Mouse (Mus musculus) embryo, embryonic 11 days (tissue): ENCODE data around the gene Xkr7.

ENCODE experiments used
- DNase-seq: peaks from one replicate; pipeline ENCODE4 v3.0.0-alpha.2; 2015

Xkr7 gene

GRCm38 (mm10) chr2:153033545-153034230 lies 2.0 kb downstream of the Xkr7 start:
- no peak for DNase-seq

GRCm38 (mm10) chr2:153036690-153037089 lies 5.0 kb downstream of the Xkr7 start:
- no peak for DNase-seq

DNA sequence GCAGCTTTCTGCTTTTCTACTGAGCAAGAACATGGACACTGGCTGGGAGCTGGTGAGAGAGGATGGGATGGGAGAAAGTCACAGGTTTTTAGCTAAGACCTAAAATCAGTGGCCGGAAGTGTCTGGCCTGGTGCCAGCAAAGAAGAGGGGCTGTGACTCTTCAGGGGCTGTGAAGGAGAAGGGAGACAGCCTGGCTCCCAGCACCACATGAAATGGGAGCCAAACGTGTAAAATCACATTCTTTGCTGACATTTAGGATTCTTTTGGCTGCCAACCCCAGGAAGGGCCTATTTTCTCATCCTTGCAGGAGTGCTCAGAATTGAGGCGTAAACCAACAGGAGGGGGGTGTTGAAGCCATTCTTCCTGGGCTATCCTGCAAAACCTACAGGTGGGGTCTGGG lies 12.2 kb downstream of the Xkr7 start:
- no peak for DNase-seq

- DNase-seq = no peak
Observed at GRCm38 (mm10) chr2:153045884-153046299, 14.2 kb downstream of the Xkr7 start.

DNA sequence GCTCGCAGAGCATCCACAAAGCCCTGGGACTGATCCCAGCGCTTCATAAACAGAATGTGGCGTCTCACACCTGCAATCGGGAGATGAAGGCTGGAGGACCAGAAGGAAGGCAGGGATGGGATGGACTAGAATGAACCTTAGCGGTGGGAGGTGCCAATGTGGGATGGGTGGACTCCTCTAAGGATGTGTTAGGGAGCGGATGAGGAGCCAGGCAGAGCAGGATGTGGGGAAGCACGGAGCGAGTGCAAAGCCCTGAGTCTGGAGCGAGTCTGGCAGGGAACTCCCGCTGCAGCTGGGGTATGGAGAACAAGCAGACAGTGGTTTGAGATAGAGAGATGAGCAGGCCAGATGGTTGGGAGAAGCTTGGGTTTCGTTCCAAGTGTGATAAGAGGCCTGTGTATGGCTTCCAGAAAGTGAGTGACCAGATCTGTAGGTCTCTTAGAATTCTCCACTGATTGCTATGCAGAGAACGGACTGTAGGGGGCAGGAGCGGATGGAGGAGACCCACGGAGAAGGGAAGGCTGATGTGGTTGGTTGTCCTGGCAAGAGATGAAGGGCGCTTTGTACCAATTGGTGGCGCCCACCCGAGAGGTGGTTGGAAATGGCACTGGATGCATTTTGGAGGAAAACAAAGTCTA lies 16.3 kb downstream of the Xkr7 start:
- DNase-seq = peak; percentile 57

DNA sequence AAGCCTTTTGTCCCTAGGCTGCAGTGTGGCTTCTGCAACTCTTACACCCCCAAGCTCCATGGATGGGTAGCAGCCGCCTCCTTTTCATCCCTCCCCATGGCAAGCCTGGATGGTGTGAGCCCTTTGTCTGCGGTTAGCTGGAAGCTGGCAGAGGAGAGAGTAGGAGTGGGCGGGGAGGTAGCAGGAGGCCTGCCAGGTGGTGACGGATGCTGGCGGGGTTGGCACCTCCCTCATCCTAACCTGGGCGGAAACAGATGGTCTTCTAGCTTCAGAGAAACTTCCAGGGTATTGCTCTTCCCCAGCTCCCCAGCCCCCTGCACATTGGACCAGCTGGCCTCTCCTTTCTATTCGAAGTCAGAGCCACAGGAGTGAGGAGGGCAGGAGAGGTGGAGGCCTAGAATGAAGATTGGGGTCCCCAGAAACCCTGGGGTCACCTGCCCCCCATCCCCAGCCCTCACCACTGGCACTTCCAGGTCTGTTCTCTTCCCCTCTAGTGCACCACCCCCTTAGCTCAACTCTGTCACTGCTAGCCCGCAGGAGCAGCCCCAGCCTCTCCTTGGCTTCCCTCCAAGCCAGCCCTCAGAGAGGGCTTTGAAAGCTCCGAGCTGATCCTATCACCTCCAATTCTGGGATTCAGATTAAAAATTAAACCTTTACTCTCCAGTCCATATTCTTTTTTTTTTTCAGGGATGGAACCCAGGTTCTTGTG lies 17.8 kb downstream of the Xkr7 start:
- DNase-seq = no peak

DNA sequence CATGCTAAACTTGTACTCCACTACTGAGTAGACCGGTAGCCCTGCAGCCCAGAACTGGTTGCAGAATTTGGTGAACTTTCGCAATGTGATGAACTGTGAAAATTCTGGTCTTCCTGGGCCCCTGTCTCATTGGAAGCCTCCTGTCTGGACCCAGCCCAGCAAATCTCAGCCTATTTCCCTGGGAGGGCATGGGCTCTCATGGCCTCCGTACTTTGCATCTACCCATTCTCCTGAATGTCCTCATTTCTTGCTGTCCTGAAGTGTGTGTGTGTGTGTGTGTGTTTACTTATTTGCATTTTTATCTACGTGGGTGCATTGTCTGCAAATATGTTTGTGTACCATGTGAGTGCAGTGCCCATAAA lies 18.3 kb downstream of the Xkr7 start:
- DNase-seq = no peak

DNA sequence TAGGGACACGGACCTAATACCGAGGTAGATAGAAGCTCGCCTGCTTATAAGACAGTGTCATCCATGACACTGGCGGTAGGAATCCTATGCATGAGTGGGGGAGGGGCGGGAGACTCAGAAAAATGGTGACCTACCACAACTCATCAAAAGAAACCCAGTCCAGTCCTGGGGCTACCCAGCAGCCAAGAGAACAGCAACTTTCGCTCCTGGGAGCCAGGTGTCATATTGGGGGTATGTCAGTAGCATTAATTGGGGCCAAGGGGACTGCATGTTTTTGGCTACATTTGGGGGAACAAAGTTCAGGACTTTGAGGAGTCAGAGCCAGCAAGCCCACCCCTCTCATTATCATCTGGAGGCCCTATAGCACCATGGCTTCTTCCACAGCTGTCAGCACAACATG lies 19.4 kb downstream of the Xkr7 start:
- no peak for DNase-seq

DNA sequence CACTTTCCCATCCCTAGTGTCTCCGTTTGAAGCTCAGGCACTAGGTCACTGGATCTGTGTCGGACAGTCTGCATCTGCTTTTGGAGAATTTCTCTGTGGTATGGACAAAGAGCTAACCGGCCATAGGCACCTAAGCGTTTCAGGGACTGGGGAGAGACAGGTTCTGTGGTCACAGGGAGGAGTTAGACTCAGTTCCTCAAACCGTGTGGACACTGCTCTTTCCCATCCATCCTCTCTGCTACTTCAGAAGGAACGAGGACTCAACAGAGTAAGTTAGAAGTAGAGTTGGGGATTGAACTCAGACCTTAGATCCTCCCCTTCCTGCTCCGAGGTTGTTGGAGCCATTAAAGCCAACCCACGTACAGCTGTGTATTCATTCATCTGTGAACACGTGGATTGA lies 19.9 kb downstream of the Xkr7 start:
- DNase-seq = no peak

DNA sequence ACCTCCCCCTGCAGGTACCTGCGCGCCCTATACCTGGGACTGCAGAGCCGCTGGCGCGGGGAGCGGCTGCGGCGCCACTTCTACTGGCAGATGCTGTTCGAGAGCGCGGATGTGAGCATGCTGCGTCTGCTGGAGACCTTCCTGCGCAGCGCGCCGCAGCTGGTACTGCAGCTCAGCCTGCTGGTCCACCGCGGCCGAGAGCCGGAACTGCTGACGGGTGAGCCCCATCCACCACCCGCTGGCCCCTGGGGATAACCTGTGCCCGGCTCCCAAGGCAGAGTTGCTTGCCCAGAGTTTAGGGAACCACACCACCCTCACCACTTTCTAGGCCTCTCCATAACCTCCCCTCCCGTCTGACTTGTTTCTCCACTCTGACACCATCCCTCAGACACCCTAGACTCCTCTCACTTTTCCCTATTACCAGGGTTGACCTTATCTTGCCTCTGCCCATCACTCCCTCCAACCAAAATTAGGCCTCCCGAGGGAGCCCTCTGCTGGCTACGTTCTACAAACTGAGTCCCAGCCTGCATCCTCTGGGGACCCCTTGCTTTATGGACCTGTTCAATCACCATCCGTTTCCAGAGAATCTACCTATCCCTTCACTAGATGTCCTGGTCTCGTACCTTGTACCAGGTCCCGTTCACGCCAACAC lies 21.2 kb downstream of the Xkr7 start:
- DNase-seq = no peak

- no peak for DNase-seq
Observed at GRCm38 (mm10) chr2:153053896-153054295, 22.2 kb downstream of the Xkr7 start.

- no peak for DNase-seq
Observed at GRCm38 (mm10) chr2:153055270-153055920, 23.7 kb downstream of the Xkr7 start.

DNA sequence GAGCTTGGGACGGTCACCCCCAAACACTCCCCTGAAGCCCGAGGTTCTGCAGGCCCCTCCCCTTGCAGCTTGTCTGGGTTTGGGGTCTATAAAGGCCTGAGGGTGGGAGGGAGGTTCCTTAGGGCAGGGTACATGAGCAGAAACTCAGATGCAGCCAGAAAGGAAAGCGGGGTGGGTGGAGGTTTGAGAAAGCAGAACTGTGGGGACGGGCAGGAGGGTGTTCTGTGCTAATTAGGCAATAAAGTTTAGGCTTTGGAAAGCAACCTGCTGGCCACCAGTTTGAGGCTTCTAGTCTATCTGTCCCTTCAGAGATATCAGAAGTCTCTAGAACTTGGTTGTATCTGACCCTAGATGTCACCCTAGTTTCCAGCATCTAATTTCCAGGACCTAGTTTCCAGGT lies 26.7 kb downstream of the Xkr7 start:
- DNase-seq = no peak

DNA sequence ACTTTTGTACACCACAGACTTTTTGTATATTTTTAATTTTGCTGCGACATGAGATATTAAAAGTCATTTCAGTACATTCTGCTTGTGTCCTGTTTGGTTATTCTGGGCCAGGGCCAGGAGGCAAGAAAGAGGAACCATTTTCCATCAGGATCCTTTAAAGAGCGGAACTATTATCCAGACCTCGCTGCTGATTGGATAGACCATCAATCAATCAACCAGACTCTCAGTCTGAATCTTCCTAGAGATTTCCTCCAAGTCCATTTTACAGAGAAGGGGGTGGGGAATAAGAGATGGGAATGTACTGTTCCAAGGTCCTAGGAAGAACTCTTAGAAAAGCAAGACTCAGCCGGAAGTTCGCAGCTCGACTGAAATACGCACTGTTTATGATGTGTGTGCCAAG lies 28.6 kb downstream of the Xkr7 start:
- DNase-seq = no peak

GRCm38 (mm10) chr2:153063394-153063793 lies 31.7 kb downstream of the Xkr7 start:
- no peak for DNase-seq

GRCm38 (mm10) chr2:153064190-153064970 lies 32.7 kb downstream of the Xkr7 start:
- DNase-seq = no peak

GRCm38 (mm10) chr2:153065747-153066508 lies 34.3 kb downstream of the Xkr7 start, which contains the start of gene Ccm2l:
Gene Ccm2l (plus strand): TSS chr2:153065955.
- no peak for DNase-seq

DNA sequence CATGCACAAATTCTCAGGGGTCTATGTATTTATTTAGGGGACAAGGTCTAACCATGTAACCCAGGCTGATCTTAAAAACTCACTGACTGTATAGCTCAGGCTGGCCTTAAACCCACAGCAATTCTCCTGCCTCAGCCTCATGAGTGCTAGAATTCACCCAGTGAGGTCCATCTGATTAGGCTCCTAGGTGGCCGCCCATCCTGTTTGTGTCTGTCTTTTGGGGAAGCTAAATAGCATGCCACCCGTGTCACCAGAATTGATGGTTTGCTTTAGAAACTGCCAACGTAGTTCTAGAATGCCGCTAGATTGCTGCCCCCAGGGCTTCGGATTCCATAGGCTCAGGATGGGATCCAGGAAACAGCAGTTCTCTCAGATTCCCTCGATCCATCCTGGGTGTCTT lies 35.3 kb downstream of the Xkr7 start:
- DNase-seq = no peak

DNA sequence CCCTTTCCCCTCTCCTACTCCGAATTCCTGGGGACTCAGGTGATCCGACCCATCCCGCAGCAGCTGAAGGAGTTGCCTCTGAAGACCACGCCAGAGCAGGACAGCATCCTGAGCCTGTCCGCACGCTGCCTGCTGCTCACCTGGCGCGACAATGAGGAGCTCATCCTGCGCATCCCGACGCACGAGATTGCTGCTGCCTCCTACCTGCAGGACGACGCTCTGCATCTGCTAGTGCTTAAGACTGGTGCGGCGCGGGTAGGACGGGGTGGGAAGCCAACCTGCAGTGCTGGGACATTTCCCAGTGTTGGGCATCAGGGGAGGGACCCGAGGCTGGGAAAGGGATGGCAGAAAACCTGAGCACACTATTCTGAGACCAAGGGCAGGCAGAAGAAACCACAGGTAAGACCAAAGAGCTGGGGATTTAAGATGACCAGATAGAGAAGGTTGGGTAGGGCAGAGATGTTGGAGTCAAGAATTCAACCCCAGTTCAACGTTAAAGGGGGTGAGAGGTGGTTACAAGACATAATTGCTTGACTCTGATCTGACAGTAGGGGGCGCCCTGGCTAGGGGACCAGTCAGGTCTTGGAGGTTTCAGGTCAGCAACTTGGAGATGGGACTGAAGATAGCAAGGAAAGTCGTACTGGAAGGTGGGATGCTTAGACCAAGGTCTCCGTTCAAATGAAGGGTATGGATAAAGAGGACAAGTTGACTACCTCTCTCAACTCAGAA lies 39.3 kb downstream of the Xkr7 start:
- peak; percentile 39 for DNase-seq

GRCm38 (mm10) chr2:153071491-153072184 lies 40.0 kb downstream of the Xkr7 start:
- peak; percentile 59 for DNase-seq
